Mouse (Mus musculus) kidney, adult 2 months (tissue): Measurements from ENCODE around the gene Aven.

Source experiments
- CTCF ChIP-seq: fragments of 200-500 bp; conservative IDR thresholded peaks from 2 replicates; pipeline ENCODE4 v1.5.1; 2011; ENCODE audit warnings: low read depth, mild to moderate bottlenecking, control low read depth, low read length, moderate library complexity, mixed read lengths; ENCODE audit not compliant: insufficient read depth, insufficient read length
- POLR2A ChIP-seq: fragments of 200-500 bp; IDR thresholded peaks from one replicate; pipeline ENCODE4 v1.6.1; 2011; ENCODE audit warnings: low read depth, low read length, control low read depth

DNA sequence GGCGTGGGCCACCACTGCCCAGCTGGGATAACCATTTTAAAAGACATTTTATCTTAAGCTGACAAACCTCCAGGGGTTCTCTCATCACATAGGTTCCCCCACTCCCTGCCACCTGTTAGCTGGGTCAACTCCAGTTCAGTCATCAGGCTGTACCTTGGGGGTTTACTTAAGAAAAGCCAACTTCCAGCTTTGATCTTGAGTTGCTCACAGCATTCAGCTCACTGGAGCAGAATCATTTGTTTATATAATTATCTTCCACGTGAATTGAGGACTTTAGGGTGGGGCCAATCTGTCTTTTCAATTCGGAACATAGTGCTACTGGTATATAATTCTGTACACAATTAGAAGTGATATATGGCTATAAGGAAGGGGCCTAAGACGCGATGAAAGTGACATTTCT, 1.1 kb upstream of the Aven start:
- no peak for TF ChIP-seq CTCF
- no peak for TF ChIP-seq POLR2A
